Mouse (Mus musculus) kidney, embryonic 15.5 days (tissue): ENCODE data around the gene Gm14548. TPM values are rescaled to one million over a fixed set of nuclear protein-coding genes. Genes with fewer than 3 reads are reported as not detected.
"Not testable (repeated sequence)": the region's sequence is repeated elsewhere in the genome, so short reads cannot be mapped to it uniquely, and the experiment has no call there.

ENCODE experiments used
- ATAC-seq: fragments of 200-750 bp; cut with Nextera tagmentation; replicated peaks from 2 replicates; pipeline ENCODE4 v1.8.0; 2017; ENCODE audit warnings: moderate TSS enrichment; ENCODE audit not compliant: low FRiP score
- H3K27ac ChIP-seq: fragments of 300-500 bp; sonication (generic); 2 replicates; pipeline ENCODE4 v1.5.1; 2015; ENCODE audit warnings: mild to moderate bottlenecking, inconsistent platforms
- H3K27me3 ChIP-seq: fragments of 300-500 bp; sonication (generic); 2 replicates; pipeline ENCODE4 v1.6.1; 2015; ENCODE audit warnings: inconsistent platforms
- H3K36me3 ChIP-seq: fragments of 300-500 bp; sonication (generic); 2 replicates; pipeline ENCODE4 v1.6.1; 2015; ENCODE audit warnings: inconsistent platforms
- H3K4me1 ChIP-seq: fragments of 300-500 bp; sonication (generic); 2 replicates; pipeline ENCODE4 v1.6.1; 2015; ENCODE audit warnings: inconsistent platforms
- H3K4me2 ChIP-seq: fragments of 300-500 bp; sonication (generic); 2 replicates; pipeline ENCODE4 v1.6.1; 2015; ENCODE audit warnings: moderate library complexity, mild to moderate bottlenecking, inconsistent platforms
- H3K4me3 ChIP-seq: fragments of 300-500 bp; sonication (generic); replicated peaks from 2 replicates; pipeline ENCODE4 v1.5.1; 2015; ENCODE audit warnings: mild to moderate bottlenecking, inconsistent platforms
- H3K9ac ChIP-seq: fragments of 300-500 bp; sonication (generic); 2 replicates; pipeline ENCODE4 v1.6.1; 2015; ENCODE audit warnings: mild to moderate bottlenecking, inconsistent platforms
- H3K9me3 ChIP-seq: fragments of 300-500 bp; sonication (generic); replicated peaks from 2 replicates; pipeline ENCODE4 v1.6.1; 2016; ENCODE audit warnings: inconsistent platforms
- WGBS: fragments of 180-500 bp; shearing (Covaris S2); methylation state at CpG from one replicate; pipeline ENCODE4 v1.1.7; 2015; ENCODE audit warnings: mixed read lengths; 5-methylcytosine and 5-hydroxymethylcytosine counted together
- polyA plus RNA-seq: library from polyadenylated mRNA; unstranded; fragments of >200 nt; fragmentation: Nextera tagmentation; extraction: Ambion mirVana; gene quantifications from 2 replicates; pipeline ENCODE4 v1.2.1, GENCODE M21; 2015

Gene Gm14548
- 0.36 TPM in 1 of 2 replicates, not detected in the other for polyA plus RNA-seq

DNA sequence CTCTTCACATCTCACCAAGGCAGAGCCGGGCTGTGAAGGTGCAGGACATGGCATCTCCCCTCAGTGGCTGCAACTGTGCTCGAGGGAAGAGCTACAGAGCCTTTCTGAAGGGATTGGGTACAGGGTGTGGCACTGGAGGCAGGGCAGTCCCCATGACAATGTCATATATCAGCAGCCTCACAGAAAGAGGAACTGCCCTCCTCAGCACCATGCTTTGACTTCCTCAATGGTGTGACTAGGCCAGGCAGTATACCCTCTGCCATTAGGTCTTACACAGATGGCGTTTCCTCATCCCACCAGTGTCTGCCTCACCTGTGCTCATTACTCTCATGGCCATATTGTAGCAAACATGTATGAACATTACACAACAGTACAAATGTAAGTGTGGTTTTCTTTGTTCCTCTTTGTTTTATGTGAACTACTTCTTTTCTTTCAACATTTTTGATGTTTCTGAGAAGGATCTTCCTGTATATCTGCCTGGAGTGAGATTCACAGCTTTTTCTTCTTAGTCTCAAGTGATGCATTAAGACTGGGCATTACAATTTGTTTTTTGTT is at the start of gene Gm14548:
Gene Gm14548 (minus strand): TSS at position 85 of the 555 bp plus-strand sequence.
- H3K4me2 ChIP-seq, H3K27me3 ChIP-seq, H3K27ac ChIP-seq, H3K9me3 ChIP-seq, H3K36me3 ChIP-seq, H3K4me3 ChIP-seq, H3K9ac ChIP-seq, H3K4me1 ChIP-seq, ATAC-seq: not testable (repeated sequence)
- WGBS: 63% methylated on average over 3 of the region's 3 CpGs

GRCm38 (mm10) chr7:3946117-3946516 is 48.2 kb upstream of the Gm14548 start:
- H3K4me1 ChIP-seq: no peaks in the 10 kb centered on the region
- 64% methylated on average over 4 of the region's 4 CpGs for WGBS
- H3K9me3 ChIP-seq: no peaks in the 10 kb centered on the region
- no peak overlapping the region for H3K9ac ChIP-seq
- no peaks in the 10 kb centered on the region for H3K36me3 ChIP-seq
- ATAC-seq: no peak
- no peak overlapping the region for H3K4me3 ChIP-seq
- H3K27ac ChIP-seq: no peak overlapping the region
- H3K27me3 ChIP-seq: no peaks in the 10 kb centered on the region
- no peak overlapping the region for H3K4me2 ChIP-seq

GRCm38 (mm10) chr7:3940915-3941314 is 43.0 kb upstream of the Gm14548 start:
- H3K36me3 ChIP-seq: no peaks in the 10 kb centered on the region
- no peak overlapping the region for H3K4me2 ChIP-seq
- no peaks in the 10 kb centered on the region for H3K9me3 ChIP-seq
- 84% methylated on average over 3 of the region's 3 CpGs for WGBS
- H3K4me1 ChIP-seq: no peaks in the 10 kb centered on the region
- no peaks in the 10 kb centered on the region for H3K27me3 ChIP-seq
- no peak overlapping the region for H3K9ac ChIP-seq
- H3K4me3 ChIP-seq: no peak overlapping the region
- H3K27ac ChIP-seq: no peak overlapping the region
- ATAC-seq: no peak

DNA sequence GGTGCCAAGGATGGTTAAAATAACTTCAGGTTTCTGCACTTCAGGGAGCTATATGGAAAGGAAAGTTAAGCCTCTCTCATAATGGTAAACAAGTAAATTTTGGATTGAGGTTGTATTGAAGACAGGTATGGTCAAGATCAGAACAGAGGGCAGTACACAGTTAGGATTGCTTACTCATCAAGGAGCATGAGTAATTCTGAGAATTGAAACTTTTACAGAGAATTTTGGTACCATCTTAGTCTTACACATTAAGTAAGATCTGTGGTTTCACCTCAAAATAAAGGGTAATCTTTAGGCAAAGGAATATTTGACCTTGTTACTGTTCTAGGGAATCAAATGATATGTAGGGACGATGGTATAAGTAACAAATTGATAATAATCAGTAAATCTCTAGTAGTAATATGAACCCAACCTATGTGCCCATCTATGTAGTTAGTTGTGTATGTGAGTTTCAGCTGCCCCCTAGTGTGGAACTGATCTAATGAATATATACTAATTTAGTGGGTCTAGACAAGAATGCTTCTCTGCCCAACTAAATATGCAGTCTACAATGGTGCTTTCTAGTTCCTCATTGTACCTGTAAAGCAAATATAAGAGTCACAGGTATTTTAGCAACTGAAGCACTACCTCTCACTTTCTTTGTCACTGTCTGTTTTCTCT is 42.1 kb upstream of the Gm14548 start:
- no peak for ATAC-seq
- Histone ChIP-seq H3K27ac (no peak overlapping the region), H3K4me3 (no peak overlapping the region), H3K9ac (no peak overlapping the region), H3K4me1 (no peaks in the 10 kb centered on the region), H3K9me3 (no peaks in the 10 kb centered on the region), H3K4me2 (no peak overlapping the region), H3K27me3 (no peaks in the 10 kb centered on the region), H3K36me3 (no peaks in the 10 kb centered on the region)
- 71% methylated on average over 1 of the region's 1 CpGs for WGBS

- not testable (repeated sequence) for H3K27me3 ChIP-seq, H3K4me3 ChIP-seq, H3K4me1 ChIP-seq, H3K4me2 ChIP-seq, ATAC-seq, H3K9ac ChIP-seq, H3K36me3 ChIP-seq, H3K27ac ChIP-seq, H3K9me3 ChIP-seq
Observed at GRCm38 (mm10) chr7:3935473-3935872, 37.6 kb upstream of the Gm14548 start.

GRCm38 (mm10) chr7:3915387-3915786 is 17.5 kb upstream of the Gm14548 start, which contains the start of gene Lilra6:
Gene Lilra6 (minus strand): TSS chr7:3915503.
- not testable (repeated sequence) for ATAC-seq, H3K27ac ChIP-seq, H3K9me3 ChIP-seq, H3K27me3 ChIP-seq, H3K4me3 ChIP-seq, H3K9ac ChIP-seq, H3K4me2 ChIP-seq, H3K4me1 ChIP-seq, H3K36me3 ChIP-seq
- WGBS: 84% methylated on average over 2 of the region's 2 CpGs

DNA sequence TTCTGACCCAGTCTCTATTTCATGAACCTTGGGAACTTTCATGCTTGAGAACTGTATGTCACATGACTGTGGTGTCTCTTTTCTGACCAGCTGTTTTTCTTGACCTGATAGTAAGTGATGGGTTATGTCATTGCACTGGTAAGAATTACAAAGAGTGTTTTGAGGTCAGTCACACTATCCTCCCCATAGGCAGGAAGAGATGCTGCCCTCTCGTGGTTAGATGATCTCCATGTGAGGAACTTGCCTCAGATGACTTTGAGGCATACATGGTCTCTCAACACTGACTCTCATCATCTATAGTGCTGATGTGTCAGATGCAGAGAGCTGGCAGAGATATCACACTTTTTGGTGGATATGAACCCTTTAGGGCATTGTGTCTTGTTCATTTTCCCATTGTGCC is 5.8 kb upstream of the Gm14548 start:
- WGBS: 29% methylated on average over 1 of the region's 1 CpGs
- ATAC-seq: no peak
- no peak overlapping the region for H3K9ac ChIP-seq
- no peak overlapping the region for H3K4me3 ChIP-seq
- no peaks in the 10 kb centered on the region for H3K4me1 ChIP-seq
- H3K36me3 ChIP-seq: no peaks in the 10 kb centered on the region
- H3K27ac ChIP-seq: no peak overlapping the region
- no peak overlapping the region for H3K4me2 ChIP-seq
- H3K27me3 ChIP-seq: no peaks in the 10 kb centered on the region
- H3K9me3 ChIP-seq: no peaks in the 10 kb centered on the region

- H3K4me1 ChIP-seq, H3K36me3 ChIP-seq, H3K4me3 ChIP-seq, H3K9me3 ChIP-seq, H3K27ac ChIP-seq, H3K4me2 ChIP-seq, H3K27me3 ChIP-seq, ATAC-seq, H3K9ac ChIP-seq: not testable (repeated sequence)
- WGBS: no CpG with 5 or more reads among the region's 1 CpGs
Observed at GRCm38 (mm10) chr7:3875032-3875431, 22.9 kb downstream of the Gm14548 start.

GRCm38 (mm10) chr7:3844951-3845350 is 53.0 kb downstream of the Gm14548 start, which contains the start of gene Pira2:
Gene Pira2 (minus strand): TSS chr7:3845051.
- not testable (repeated sequence) for H3K9ac ChIP-seq, H3K4me1 ChIP-seq, H3K4me2 ChIP-seq, H3K4me3 ChIP-seq, H3K36me3 ChIP-seq, H3K27ac ChIP-seq, ATAC-seq, H3K9me3 ChIP-seq, H3K27me3 ChIP-seq
- no CpG with 5 or more reads among the region's 2 CpGs for WGBS

- not testable (repeated sequence) for H3K27ac ChIP-seq, H3K36me3 ChIP-seq, H3K9ac ChIP-seq, H3K27me3 ChIP-seq, H3K9me3 ChIP-seq, H3K4me1 ChIP-seq, H3K4me2 ChIP-seq, ATAC-seq, H3K4me3 ChIP-seq
- no CpG with 5 or more reads among the region's 1 CpGs for WGBS
Observed at GRCm38 (mm10) chr7:3837854-3838253, 60.1 kb downstream of the Gm14548 start.
